Mouse (Mus musculus): Measurements from ENCODE around the gene Adora3. TPM values are rescaled to one million over a fixed set of nuclear protein-coding genes. Genes with fewer than 3 reads are reported as not detected.
"Not testable (repeated sequence)": the region's sequence is repeated elsewhere in the genome, so short reads cannot be mapped to it uniquely, and the experiment has no call there.

The Adora3 gene
- polyA plus RNA-seq, 1 experiment from 2014 or later = 4.1 TPM

GRCm38 (mm10) chr3:105918355-105918745 lies 47.7 kb downstream of the Adora3 start:
- WGBS = 58% methylated on average over 3 of the region's 3 CpGs
- no peak for ATAC-seq (ENCODE audit: insufficient number of reproducible peaks, low FRiP score, low TSS enrichment, low read depth)
- H3K4me3 ChIP-seq (replicated peaks) = no peak overlapping the region
- no peaks in the 10 kb centered on the region for H3K9me3 ChIP-seq (replicated peaks)
- no peak overlapping the region for H3K9ac ChIP-seq
- H3K4me1 ChIP-seq = no peaks in the 10 kb centered on the region
- H3K27ac ChIP-seq (replicated peaks) = no peak overlapping the region
- H3K4me2 ChIP-seq (replicated peaks) = no peak overlapping the region
- H3K27me3 ChIP-seq = no peaks in the 10 kb centered on the region
- no peaks in the 10 kb centered on the region for H3K36me3 ChIP-seq

- not testable (repeated sequence) for H3K4me3 ChIP-seq (replicated peaks); H3K4me1 ChIP-seq; H3K9me3 ChIP-seq (replicated peaks); ATAC-seq (ENCODE audit: insufficient number of reproducible peaks, low FRiP score, low TSS enrichment, low read depth); H3K9ac ChIP-seq; H3K4me2 ChIP-seq (replicated peaks); H3K27me3 ChIP-seq; H3K36me3 ChIP-seq; H3K27ac ChIP-seq (replicated peaks)
These were observed 50.1 kb downstream of the Adora3 start for GRCm38 (mm10) chr3:105920743-105921142.

- H3K36me3 ChIP-seq = no peaks in the 10 kb centered on the region
- no peaks in the 10 kb centered on the region for H3K4me1 ChIP-seq
- H3K4me2 ChIP-seq (replicated peaks) = no peak overlapping the region
- no peak overlapping the region for H3K27ac ChIP-seq (replicated peaks)
- 77% methylated on average over 2 of the region's 2 CpGs for whole genome bisulfite sequencing
- no peaks in the 10 kb centered on the region for H3K9me3 ChIP-seq (replicated peaks)
- H3K4me3 ChIP-seq (replicated peaks) = no peak overlapping the region
- no peak for ATAC-seq (ENCODE audit: insufficient number of reproducible peaks, low FRiP score, low TSS enrichment, low read depth)
- H3K9ac ChIP-seq = no peak overlapping the region
- H3K27me3 ChIP-seq = no peaks in the 10 kb centered on the region
These were observed 51.3 kb downstream of the Adora3 start for GRCm38 (mm10) chr3:105921959-105922358.

- H3K9ac ChIP-seq = no peak overlapping the region
- no peaks in the 10 kb centered on the region for H3K36me3 ChIP-seq
- no peak overlapping the region for H3K4me2 ChIP-seq (replicated peaks)
- H3K9me3 ChIP-seq (replicated peaks) = no peaks in the 10 kb centered on the region
- no peak for ATAC-seq (ENCODE audit: insufficient number of reproducible peaks, low FRiP score, low TSS enrichment, low read depth)
- no peak overlapping the region for H3K27ac ChIP-seq (replicated peaks)
- WGBS = 83% methylated on average over 9 of the region's 9 CpGs
- H3K4me3 ChIP-seq (replicated peaks) = no peak overlapping the region
- no peaks in the 10 kb centered on the region for H3K4me1 ChIP-seq
- H3K27me3 ChIP-seq = no peaks in the 10 kb centered on the region
These were observed 54.0 kb downstream of the Adora3 start for GRCm38 (mm10) chr3:105924616-105925015.

- 80% methylated on average over 7 of the region's 7 CpGs for WGBS
- no peak for ATAC-seq (ENCODE audit: insufficient number of reproducible peaks, low FRiP score, low TSS enrichment, low read depth)
- no peak overlapping the region for H3K4me3 ChIP-seq (replicated peaks)
- H3K9me3 ChIP-seq (replicated peaks) = no peaks in the 10 kb centered on the region
- H3K4me2 ChIP-seq (replicated peaks) = no peak overlapping the region
- no peak overlapping the region for H3K9ac ChIP-seq
- H3K27ac ChIP-seq (replicated peaks) = no peak overlapping the region
- no peaks in the 10 kb centered on the region for H3K27me3 ChIP-seq
- no peaks in the 10 kb centered on the region for H3K36me3 ChIP-seq
- no peaks in the 10 kb centered on the region for H3K4me1 ChIP-seq
These were observed 57.0 kb downstream of the Adora3 start for GRCm38 (mm10) chr3:105927561-105928194.

GRCm38 (mm10) chr3:105928195-105928569 lies 57.5 kb downstream of the Adora3 start:
- Histone ChIP-seq H3K9ac (no peak overlapping the region), H3K4me1 (no peaks in the 10 kb centered on the region), H3K27ac (replicated peaks) (no peak overlapping the region), H3K4me2 (replicated peaks) (no peak overlapping the region), H3K9me3 (replicated peaks) (no peaks in the 10 kb centered on the region), H3K27me3 (no peaks in the 10 kb centered on the region), H3K36me3 (no peaks in the 10 kb centered on the region), H3K4me3 (replicated peaks) (no peak overlapping the region)
- ATAC-seq (ENCODE audit: insufficient number of reproducible peaks, low FRiP score, low TSS enrichment, low read depth) = no peak
- WGBS = 81% methylated on average over 3 of the region's 3 CpGs

- ATAC-seq (ENCODE audit: insufficient number of reproducible peaks, low FRiP score, low TSS enrichment, low read depth) = no peak
- WGBS = 81% methylated on average over 6 of the region's 6 CpGs
- Histone ChIP-seq H3K4me1 (no peaks in the 10 kb centered on the region), H3K9me3 (replicated peaks) (no peaks in the 10 kb centered on the region), H3K4me2 (replicated peaks) (no peak overlapping the region), H3K36me3 (no peaks in the 10 kb centered on the region), H3K9ac (no peak overlapping the region), H3K4me3 (replicated peaks) (no peak overlapping the region), H3K27ac (replicated peaks) (no peak overlapping the region), H3K27me3 (no peaks in the 10 kb centered on the region)
These were observed 58.1 kb downstream of the Adora3 start for GRCm38 (mm10) chr3:105928781-105929180.

GRCm38 (mm10) chr3:105929821-105930220 lies 59.2 kb downstream of the Adora3 start:
- no peak overlapping the region for H3K4me3 ChIP-seq (replicated peaks)
- no peak overlapping the region for H3K9ac ChIP-seq
- ATAC-seq (ENCODE audit: insufficient number of reproducible peaks, low FRiP score, low TSS enrichment, low read depth) = no peak
- H3K4me1 ChIP-seq = no peaks in the 10 kb centered on the region
- H3K27me3 ChIP-seq = no peaks in the 10 kb centered on the region
- H3K9me3 ChIP-seq (replicated peaks) = no peaks in the 10 kb centered on the region
- 73% methylated on average over 7 of the region's 7 CpGs for WGBS
- H3K36me3 ChIP-seq = no peaks in the 10 kb centered on the region
- no peak overlapping the region for H3K27ac ChIP-seq (replicated peaks)
- no peak overlapping the region for H3K4me2 ChIP-seq (replicated peaks)

GRCm38 (mm10) chr3:105931095-105931494 lies 60.4 kb downstream of the Adora3 start:
- Histone ChIP-seq H3K9ac (no peak overlapping the region), H3K27ac (replicated peaks) (no peak overlapping the region), H3K9me3 (replicated peaks) (no peaks in the 10 kb centered on the region), H3K4me2 (replicated peaks) (no peak overlapping the region), H3K4me3 (replicated peaks) (no peak overlapping the region), H3K4me1 (no peaks in the 10 kb centered on the region), H3K36me3 (no peaks in the 10 kb centered on the region), H3K27me3 (no peaks in the 10 kb centered on the region)
- no peak for ATAC-seq (ENCODE audit: insufficient number of reproducible peaks, low FRiP score, low TSS enrichment, low read depth)
- 80% methylated on average over 2 of the region's 2 CpGs for WGBS

GRCm38 (mm10) chr3:105932240-105933071 lies 61.8 kb downstream of the Adora3 start, which contains the start of gene I830077J02Rik:
Gene I830077J02Rik (minus strand): TSS chr3:105932664.
- Histone ChIP-seq H3K36me3 (peaks cover 4% of the 10 kb centered on the region; the same call in 1 of the 2 replicates), H3K27ac (replicated peaks) (no peak within 1 kb of the TSS), H3K27me3 (no peaks in the 10 kb centered on the region), H3K4me2 (replicated peaks) (no peak within 1 kb of the TSS), H3K4me3 (replicated peaks) (no peak within 1 kb of the TSS), H3K9me3 (replicated peaks) (no peaks in the 10 kb centered on the region), H3K9ac (no peak within 1 kb of the TSS), H3K4me1 (no peaks in the 10 kb centered on the region)
- WGBS = 78% methylated on average over 8 of the region's 8 CpGs
- ATAC-seq (ENCODE audit: insufficient number of reproducible peaks, low FRiP score, low TSS enrichment, low read depth) = no peak

GRCm38 (mm10) chr3:105933926-105934325 lies 63.3 kb downstream of the Adora3 start:
- Histone ChIP-seq H3K9me3 (replicated peaks) (no peaks in the 10 kb centered on the region), H3K4me3 (replicated peaks) (no peak overlapping the region), H3K27ac (replicated peaks) (no peak overlapping the region), H3K36me3 (peaks cover 8% of the 10 kb centered on the region; the same call in 1 of the 2 replicates), H3K9ac (no peak overlapping the region), H3K27me3 (no peaks in the 10 kb centered on the region), H3K4me1 (no peaks in the 10 kb centered on the region), H3K4me2 (replicated peaks) (no peak overlapping the region)
- 91% methylated on average over 6 of the region's 6 CpGs for WGBS
- no peak for ATAC-seq (ENCODE audit: insufficient number of reproducible peaks, low FRiP score, low TSS enrichment, low read depth)

Data from embryonic facial prominence, embryonic 15.5 days (tissue).